Mouse (Mus musculus) midbrain, embryonic 11.5 days (tissue): ENCODE measurements around the gene Hist1h2bm. TPM values are rescaled to one million over a fixed set of nuclear protein-coding genes. Genes with fewer than 3 reads are reported as not detected.
"Not testable (repeated sequence)": the region's sequence is repeated elsewhere in the genome, so short reads cannot be mapped to it uniquely, and the experiment has no call there.

Experiments used
- ATAC-seq: fragments of 200-750 bp; cut with Nextera tagmentation; 2 replicates; pipeline ENCODE4 v1.8.0; 2017; ENCODE audit warnings: moderate TSS enrichment, moderate library complexity; ENCODE audit not compliant: low FRiP score
- DNase-seq: peaks from one replicate; pipeline ENCODE4 v3.0.0; 2015; ENCODE audit warnings: low spot score; ENCODE audit errors: missing footprints
- H3K27ac ChIP-seq: fragments of 300-500 bp; sonication (generic); 2 replicates; pipeline ENCODE4 v1.5.1; 2014; ENCODE audit warnings: low read depth, low read length
- H3K27me3 ChIP-seq: fragments of 300-500 bp; sonication (generic); 2 replicates; pipeline ENCODE4 v1.6.1; 2014; ENCODE audit warnings: mild to moderate bottlenecking, low read length, moderate library complexity, mixed read lengths; ENCODE audit not compliant: control insufficient read depth, insufficient read depth
- H3K36me3 ChIP-seq: fragments of 300-500 bp; sonication (generic); 2 replicates; pipeline ENCODE4 v1.6.1; 2014; ENCODE audit warnings: mild to moderate bottlenecking, low read length, moderate library complexity, mixed read lengths; ENCODE audit not compliant: control insufficient read depth, insufficient read depth
- H3K4me1 ChIP-seq: fragments of 300-500 bp; sonication (generic); 2 replicates; pipeline ENCODE4 v1.6.1; 2014; ENCODE audit warnings: low read length; ENCODE audit not compliant: control insufficient read depth, insufficient read depth
- H3K4me2 ChIP-seq: fragments of 300-500 bp; sonication (generic); 2 replicates; pipeline ENCODE4 v1.6.1; 2014; ENCODE audit warnings: mild to moderate bottlenecking, moderate library complexity
- H3K4me3 ChIP-seq: fragments of 300-500 bp; sonication (generic); 2 replicates; pipeline ENCODE4 v1.5.1; 2014; ENCODE audit warnings: low read depth, low read length
- H3K9ac ChIP-seq: fragments of 300-500 bp; sonication (generic); 2 replicates; pipeline ENCODE4 v1.6.1; 2014; ENCODE audit warnings: low read length
- H3K9me3 ChIP-seq: fragments of 300-500 bp; sonication (generic); 2 replicates; pipeline ENCODE4 v1.6.1; 2016; ENCODE audit warnings: low read length; ENCODE audit not compliant: control insufficient read depth
- WGBS: fragments of 180-500 bp; shearing (Covaris S2); extraction: QIAGEN DNeasy Blood & Tissue Kit; methylation state at CpG from one replicate; pipeline ENCODE4 v1.1.7; 2014; 5-methylcytosine and 5-hydroxymethylcytosine counted together
- polyA plus RNA-seq: library from polyadenylated mRNA; unstranded; fragments of >200 nt; fragmentation: Nextera tagmentation; extraction: Ambion mirVana; gene quantifications from 2 replicates; pipeline ENCODE4 v1.2.1, GENCODE M21; 2014

Gene Hist1h2bm
- polyA plus RNA-seq, 1 experiment from 2014 or later: 5.7 TPM

GRCm38 (mm10) chr13:21722993-21723836, 1.4 kb downstream of the Hist1h2bm start:
- H3K9ac ChIP-seq: peak overlapping the region; percentile 58; the same call in 1 of the 2 replicates
- H3K27ac ChIP-seq: peak overlapping the region; percentile 94
- H3K4me3 ChIP-seq: no peak overlapping the region
- no peaks in the 10 kb centered on the region for H3K36me3 ChIP-seq
- H3K27me3 ChIP-seq: no peaks in the 10 kb centered on the region
- H3K9me3 ChIP-seq: no peaks in the 10 kb centered on the region
- DNase-seq: peak; percentile 85
- 33% methylated on average over 5 of the region's 5 CpGs for WGBS
- ATAC-seq: no peak
- H3K4me1 ChIP-seq: peaks cover 22% of the 10 kb centered on the region
- peak overlapping the region; percentile 49 for H3K4me2 ChIP-seq

- ATAC-seq: peak; percentile 90
- Histone ChIP-seq H3K36me3 (no peaks in the 10 kb centered on the region), H3K9ac (no peak overlapping the region), H3K27me3 (no peaks in the 10 kb centered on the region), H3K4me3 (no peak overlapping the region), H3K4me1 (peaks cover 12% of the 10 kb centered on the region; the same call in 1 of the 2 replicates), H3K27ac (peak overlapping the region; percentile 3), H3K4me2 (0 out of 2 replicates have a peak overlapping the region, but pooled peaks have one; percentile 14), H3K9me3 (no peaks in the 10 kb centered on the region)
- DNase-seq: peak; percentile 89
- 19% methylated on average over 11 of the region's 11 CpGs for WGBS
Observed at GRCm38 (mm10) chr13:21727948-21728572, 6.2 kb downstream of the Hist1h2bm start.

GRCm38 (mm10) chr13:21729544-21729943, 7.7 kb downstream of the Hist1h2bm start:
- Histone ChIP-seq H3K9ac (no peak overlapping the region), H3K36me3 (no peaks in the 10 kb centered on the region), H3K9me3 (no peaks in the 10 kb centered on the region), H3K27me3 (no peaks in the 10 kb centered on the region), H3K27ac (no peak overlapping the region), H3K4me2 (no peak overlapping the region), H3K4me3 (no peak overlapping the region), H3K4me1 (peaks cover 16% of the 10 kb centered on the region; the same call in 1 of the 2 replicates)
- no peak for ATAC-seq
- no peak for DNase-seq
- WGBS: 81% methylated on average over 1 of the region's 1 CpGs

DNA sequence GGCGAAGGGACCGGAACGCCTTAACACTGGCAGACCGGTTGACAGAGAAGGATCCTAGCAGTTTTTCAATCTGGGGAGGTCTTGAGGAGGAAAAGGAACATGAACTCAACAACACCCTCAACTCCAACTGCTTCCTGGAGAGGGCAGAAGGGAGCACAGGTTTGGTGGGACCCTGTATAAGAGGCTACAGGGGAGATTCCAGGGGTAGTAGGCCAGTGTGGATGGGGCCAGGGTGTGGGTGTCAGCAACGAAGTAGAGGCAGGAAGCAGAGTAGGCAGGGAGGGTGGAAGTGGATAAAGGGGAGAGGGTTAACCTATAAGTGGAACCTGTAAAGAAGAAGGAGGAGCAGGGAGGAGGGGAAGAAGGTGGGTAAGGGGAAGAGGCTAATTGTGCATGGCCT, 11.6 kb downstream of the Hist1h2bm start:
- H3K4me3 ChIP-seq: no peak overlapping the region
- H3K9me3 ChIP-seq: no peaks in the 10 kb centered on the region
- no peaks in the 10 kb centered on the region for H3K36me3 ChIP-seq
- 68% methylated on average over 5 of the region's 5 CpGs for WGBS
- peak overlapping the region; percentile 98 for H3K27ac ChIP-seq
- no peak overlapping the region for H3K4me2 ChIP-seq
- peak overlapping the region; percentile 64; the same call in 1 of the 2 replicates for H3K9ac ChIP-seq
- ATAC-seq (peak; percentile 14; the same call in 1 of the 2 replicates), DNase-seq (peak; percentile 90)
- H3K4me1 ChIP-seq: peaks cover 7% of the 10 kb centered on the region; the same call in 1 of the 2 replicates
- no peaks in the 10 kb centered on the region for H3K27me3 ChIP-seq

- no peaks in the 10 kb centered on the region for H3K9me3 ChIP-seq
- peaks cover 7% of the 10 kb centered on the region; the same call in 1 of the 2 replicates for H3K4me1 ChIP-seq
- H3K27me3 ChIP-seq: no peaks in the 10 kb centered on the region
- H3K4me3 ChIP-seq: peak overlapping the region; percentile 40
- peak; percentile 96 for DNase-seq
- H3K4me2 ChIP-seq: peak overlapping the region; percentile 67
- ATAC-seq: peak; percentile 80
- H3K36me3 ChIP-seq: no peaks in the 10 kb centered on the region
- H3K27ac ChIP-seq: peak overlapping the region; percentile 98
- H3K9ac ChIP-seq: peak overlapping the region; percentile 64
- WGBS: under 1% methylated on average over 21 of the region's 21 CpGs
Observed at GRCm38 (mm10) chr13:21734010-21734905, 12.4 kb downstream of the Hist1h2bm start.

GRCm38 (mm10) chr13:21734906-21735767, 13.3 kb downstream of the Hist1h2bm start, which contains the start of gene Hist1h4j:
Gene Hist1h4j (plus strand): TSS chr13:21735064.
- Histone ChIP-seq H3K4me3 (peak within 1 kb of the TSS; percentile 40), H3K27ac (peak within 1 kb of the TSS; percentile 98), H3K9ac (peak within 1 kb of the TSS; percentile 64), H3K4me2 (peak within 1 kb of the TSS; percentile 67)
- WGBS: under 1% methylated on average over 43 of the region's 56 CpGs
- not testable (repeated sequence) for H3K27me3 ChIP-seq, H3K9me3 ChIP-seq, H3K4me1 ChIP-seq, H3K36me3 ChIP-seq
- peak; percentile 92 for ATAC-seq
- peak; percentile 99 for DNase-seq

GRCm38 (mm10) chr13:21745006-21745405, 23.2 kb downstream of the Hist1h2bm start:
- no peak for DNase-seq

More at GRCm38 (mm10) chr13:21745006-21745405, 23.2 kb downstream of the Hist1h2bm start:
- Histone ChIP-seq H3K4me1 (peaks cover 4% of the 10 kb centered on the region; the same call in 1 of the 2 replicates), H3K27me3 (no peaks in the 10 kb centered on the region), H3K4me3 (no peak overlapping the region), H3K27ac (no peak overlapping the region), H3K36me3 (no peaks in the 10 kb centered on the region), H3K9ac (no peak overlapping the region), H3K4me2 (no peak overlapping the region), H3K9me3 (no peaks in the 10 kb centered on the region)
- 84% methylated on average over 1 of the region's 1 CpGs for WGBS
- ATAC-seq: no peak
